Mouse (Mus musculus) cortical plate, adult 2 months (tissue): Measurements from ENCODE around the gene Agrp.

ENCODE experiments used
- CTCF ChIP-seq: fragments of 200-500 bp; IDR thresholded peaks from 2 replicates; pipeline ENCODE4 v1.5.1; 2011; ENCODE audit warnings: mild to moderate bottlenecking, control low read depth, low read length; ENCODE audit not compliant: insufficient read depth; ENCODE audit errors: extremely low read depth
- POLR2A ChIP-seq: fragments of 200-500 bp; IDR thresholded peaks from 2 replicates; pipeline ENCODE4 v1.6.1; 2011; ENCODE audit warnings: mild to moderate bottlenecking, low read length, control low read depth; ENCODE audit not compliant: insufficient read depth; ENCODE audit errors: extremely low read depth

GRCm38 (mm10) chr8:105629337-105629736, 7.9 kb downstream of the Agrp start:
- no peak for TF ChIP-seq POLR2A
- TF ChIP-seq CTCF = no peak
